Mouse (Mus musculus) E14TG2a.4 (cell line): ENCODE results near the gene Cntfr.

Experiments used
- CTCF ChIP-seq: conservative IDR thresholded peaks from 2 replicates; pipeline ENCODE4 v1.5.1; 2014; ENCODE audit warnings: low read length
- POU5F1 ChIP-seq: IDR thresholded peaks from 2 replicates; pipeline ENCODE4 v1.6.1; 2014; ENCODE audit warnings: low read length, borderline replicate concordance

GRCm38 (mm10) chr4:41633001-41633400 is 63.9 kb downstream of the Cntfr start:
- TF ChIP-seq CTCF: no peak
- TF ChIP-seq POU5F1: no peak
